Mouse (Mus musculus) hindbrain, embryonic 10.5 days (tissue): ENCODE results near the gene Gm12216. TPM values are rescaled to one million over a fixed set of nuclear protein-coding genes. Genes with fewer than 3 reads are reported as not detected.
A peak's percentile ranks its signal among the peaks of the same experiment; 100 is the strongest.

Experiments used
- DNase-seq: peaks from one replicate; pipeline ENCODE4 v3.0.0-alpha.2; 2017; ENCODE audit warnings: low spot score
- H3K27ac ChIP-seq: fragments of 300-500 bp; sonication (generic); 2 replicates; pipeline ENCODE4 v1.5.1; 2016; ENCODE audit warnings: mild to moderate bottlenecking, moderate library complexity
- H3K27me3 ChIP-seq: fragments of 300-500 bp; sonication (generic); 2 replicates; pipeline ENCODE4 v1.6.1; 2016; ENCODE audit warnings: mild to moderate bottlenecking; ENCODE audit not compliant: poor library complexity, insufficient read depth, severe bottlenecking
- H3K36me3 ChIP-seq: fragments of 300-500 bp; sonication (generic); 2 replicates; pipeline ENCODE4 v1.6.1; 2016; ENCODE audit warnings: mild to moderate bottlenecking, moderate library complexity
- H3K4me1 ChIP-seq: fragments of 300-500 bp; sonication (generic); replicated peaks from 2 replicates; pipeline ENCODE4 v1.6.1; 2016; ENCODE audit warnings: mild to moderate bottlenecking
- H3K4me3 ChIP-seq: fragments of 300-500 bp; sonication (generic); 2 replicates; pipeline ENCODE4 v1.5.1; 2016; ENCODE audit warnings: mild to moderate bottlenecking, moderate library complexity
- H3K9me3 ChIP-seq: fragments of 300-500 bp; sonication (generic); 2 replicates; pipeline ENCODE4 v1.6.1; 2016; ENCODE audit warnings: mild to moderate bottlenecking, moderate library complexity
- WGBS: fragments of 180-500 bp; shearing (Covaris S2); methylation state at CpG from one replicate; pipeline ENCODE4 v1.1.7; 2016; 5-methylcytosine and 5-hydroxymethylcytosine counted together
- polyA plus RNA-seq: library from polyadenylated mRNA; unstranded; fragments of >200 nt; fragmentation: Nextera tagmentation; extraction: Ambion mirVana; gene quantifications from 2 replicates; pipeline ENCODE4 v1.2.1, GENCODE M21; 2016

Gene Gm12216
- polyA plus RNA-seq, 1 experiment from 2014 or later: 0.21 TPM

DNA sequence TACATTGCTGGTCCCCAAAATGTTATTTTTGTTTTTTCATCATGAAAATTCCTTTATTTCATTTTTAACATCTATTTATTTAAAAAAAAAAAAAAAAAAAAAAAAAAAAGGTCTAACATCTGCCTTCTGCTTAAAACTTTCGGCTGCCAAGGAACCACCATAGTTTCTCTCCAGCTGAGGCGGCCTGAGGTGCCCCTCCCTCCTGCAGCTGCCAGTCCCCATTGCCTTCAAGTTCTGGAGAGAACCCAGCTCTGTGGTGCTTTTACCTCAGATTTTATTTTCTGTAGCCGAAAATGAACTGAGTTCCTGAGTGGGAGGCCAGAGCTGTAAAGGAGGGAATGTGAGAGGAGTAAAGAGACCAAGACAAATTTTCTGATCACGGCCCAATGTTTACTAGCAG, 109.8 kb downstream of the Gm12216 start:
- no peak overlapping the region for H3K27ac ChIP-seq
- no peaks in the 10 kb centered on the region for H3K4me1 ChIP-seq
- no peaks in the 10 kb centered on the region for H3K36me3 ChIP-seq
- WGBS: 67% methylated on average over 4 of the region's 4 CpGs
- no peaks in the 10 kb centered on the region for H3K9me3 ChIP-seq
- H3K27me3 ChIP-seq: no peaks in the 10 kb centered on the region
- DNase-seq: no peak
- no peak overlapping the region for H3K4me3 ChIP-seq

DNA sequence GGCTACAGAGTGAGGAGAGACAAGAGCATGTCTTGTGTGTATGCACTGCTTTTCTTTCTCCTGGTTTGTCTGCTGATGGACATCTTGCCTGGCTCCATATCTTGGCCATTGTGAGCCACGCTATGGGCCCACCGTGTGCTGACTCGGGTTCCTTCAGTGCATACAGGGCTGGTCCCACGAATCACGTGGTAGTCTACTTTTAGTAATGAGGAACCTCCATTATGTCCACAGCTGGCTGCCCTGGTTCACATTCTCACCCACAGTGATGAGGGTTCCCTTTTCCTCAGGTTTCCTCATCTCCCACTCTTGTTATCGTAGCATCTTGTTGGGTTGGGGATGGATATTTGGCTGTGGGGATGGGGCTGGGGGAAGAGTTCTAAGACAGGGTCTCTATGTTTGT, 110.4 kb downstream of the Gm12216 start:
- no peak for DNase-seq
- Histone ChIP-seq H3K9me3 (no peaks in the 10 kb centered on the region), H3K4me3 (no peak overlapping the region), H3K27ac (no peak overlapping the region), H3K36me3 (no peaks in the 10 kb centered on the region), H3K4me1 (no peaks in the 10 kb centered on the region; the same call in 1 of the 2 replicates), H3K27me3 (no peaks in the 10 kb centered on the region)
- 93% methylated on average over 6 of the region's 6 CpGs for WGBS

- Histone ChIP-seq H3K9me3 (no peaks in the 10 kb centered on the region), H3K36me3 (no peaks in the 10 kb centered on the region), H3K27me3 (no peaks in the 10 kb centered on the region), H3K4me1 (no peaks in the 10 kb centered on the region; the same call in 1 of the 2 replicates), H3K27ac (no peak overlapping the region), H3K4me3 (no peak overlapping the region)
- DNase-seq: no peak
- 92% methylated on average over 9 of the region's 9 CpGs for WGBS
Observed at GRCm38 (mm10) chr11:53747985-53748384, 111.1 kb downstream of the Gm12216 start.

DNA sequence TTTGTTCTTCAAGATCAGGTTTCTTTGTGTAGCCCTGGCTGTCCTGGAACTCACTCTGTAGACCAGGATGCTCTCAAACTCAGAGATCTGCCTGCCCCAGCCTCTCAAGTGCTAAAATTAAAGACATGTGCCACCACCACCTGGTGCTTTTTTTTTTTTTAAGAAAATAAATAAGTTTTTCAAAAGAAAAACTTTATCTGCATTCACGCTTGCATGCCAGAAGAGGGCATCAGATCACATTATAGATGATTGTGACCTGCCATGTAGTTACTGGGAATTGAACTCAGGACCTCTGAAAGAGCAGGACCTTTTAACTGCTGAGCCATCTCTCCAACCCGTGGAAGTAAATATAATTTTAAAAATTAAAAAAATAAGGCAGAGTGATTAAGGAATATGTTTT, 113.8 kb downstream of the Gm12216 start:
- Histone ChIP-seq H3K36me3 (no peaks in the 10 kb centered on the region), H3K27me3 (no peaks in the 10 kb centered on the region), H3K4me1 (peaks cover 6% of the 10 kb centered on the region; the same call in 1 of the 2 replicates), H3K9me3 (no peaks in the 10 kb centered on the region), H3K27ac (no peak overlapping the region), H3K4me3 (no peak overlapping the region)
- no peak for DNase-seq
- WGBS: 86% methylated on average over 2 of the region's 2 CpGs

DNA sequence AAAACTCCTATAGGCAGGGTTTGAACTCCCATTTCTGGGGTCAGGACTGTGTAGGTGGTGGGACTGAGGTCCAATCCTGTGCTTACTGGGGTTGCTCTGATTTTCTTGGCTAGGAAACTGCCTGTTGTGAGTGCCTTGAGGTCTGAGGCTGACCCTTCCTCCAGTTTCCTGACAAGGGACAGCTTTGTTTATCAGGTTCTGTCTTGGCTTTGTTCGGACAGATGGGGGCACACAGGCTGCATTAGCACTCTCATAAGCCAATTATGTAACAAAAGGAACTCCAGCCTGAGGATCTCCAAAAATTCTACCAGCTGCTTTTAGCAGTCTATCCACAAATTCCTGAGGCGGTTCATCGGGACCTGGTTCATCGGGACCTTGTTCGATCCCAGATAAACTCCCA, 116.7 kb downstream of the Gm12216 start:
- 22% methylated on average over 5 of the region's 5 CpGs for WGBS
- Histone ChIP-seq H3K27ac (no peak overlapping the region), H3K4me3 (no peak overlapping the region), H3K27me3 (no peaks in the 10 kb centered on the region), H3K9me3 (no peaks in the 10 kb centered on the region), H3K4me1 (peaks cover 6% of the 10 kb centered on the region; the same call in 1 of the 2 replicates), H3K36me3 (no peaks in the 10 kb centered on the region)
- DNase-seq: no peak

GRCm38 (mm10) chr11:53737573-53737946, 121.5 kb downstream of the Gm12216 start:
- no peaks in the 10 kb centered on the region for H3K36me3 ChIP-seq
- no peak overlapping the region for H3K27ac ChIP-seq
- no peak overlapping the region for H3K4me3 ChIP-seq
- H3K9me3 ChIP-seq: no peaks in the 10 kb centered on the region
- peaks cover 5% of the 10 kb centered on the region; the same call in 1 of the 2 replicates for H3K4me1 ChIP-seq
- DNase-seq: peak; percentile 42
- WGBS: 50% methylated on average over 6 of the region's 6 CpGs
- no peaks in the 10 kb centered on the region for H3K27me3 ChIP-seq

GRCm38 (mm10) chr11:53736771-53737572, 122.1 kb downstream of the Gm12216 start:
- H3K9me3 ChIP-seq: no peaks in the 10 kb centered on the region
- H3K27ac ChIP-seq: no peak overlapping the region
- WGBS: 48% methylated on average over 14 of the region's 14 CpGs
- no peak overlapping the region for H3K4me3 ChIP-seq
- peak; percentile 77 for DNase-seq
- no peaks in the 10 kb centered on the region for H3K36me3 ChIP-seq
- no peaks in the 10 kb centered on the region for H3K4me1 ChIP-seq
- H3K27me3 ChIP-seq: no peaks in the 10 kb centered on the region

GRCm38 (mm10) chr11:53735682-53736245, 123.3 kb downstream of the Gm12216 start:
- DNase-seq: peak; percentile 77
- no peaks in the 10 kb centered on the region for H3K27me3 ChIP-seq
- H3K9me3 ChIP-seq: no peaks in the 10 kb centered on the region
- no peak overlapping the region for H3K27ac ChIP-seq
- peak overlapping the region; percentile 34 for H3K4me3 ChIP-seq
- H3K36me3 ChIP-seq: no peaks in the 10 kb centered on the region
- 27% methylated on average over 17 of the region's 17 CpGs for whole genome bisulfite sequencing
- no peaks in the 10 kb centered on the region for H3K4me1 ChIP-seq

DNA sequence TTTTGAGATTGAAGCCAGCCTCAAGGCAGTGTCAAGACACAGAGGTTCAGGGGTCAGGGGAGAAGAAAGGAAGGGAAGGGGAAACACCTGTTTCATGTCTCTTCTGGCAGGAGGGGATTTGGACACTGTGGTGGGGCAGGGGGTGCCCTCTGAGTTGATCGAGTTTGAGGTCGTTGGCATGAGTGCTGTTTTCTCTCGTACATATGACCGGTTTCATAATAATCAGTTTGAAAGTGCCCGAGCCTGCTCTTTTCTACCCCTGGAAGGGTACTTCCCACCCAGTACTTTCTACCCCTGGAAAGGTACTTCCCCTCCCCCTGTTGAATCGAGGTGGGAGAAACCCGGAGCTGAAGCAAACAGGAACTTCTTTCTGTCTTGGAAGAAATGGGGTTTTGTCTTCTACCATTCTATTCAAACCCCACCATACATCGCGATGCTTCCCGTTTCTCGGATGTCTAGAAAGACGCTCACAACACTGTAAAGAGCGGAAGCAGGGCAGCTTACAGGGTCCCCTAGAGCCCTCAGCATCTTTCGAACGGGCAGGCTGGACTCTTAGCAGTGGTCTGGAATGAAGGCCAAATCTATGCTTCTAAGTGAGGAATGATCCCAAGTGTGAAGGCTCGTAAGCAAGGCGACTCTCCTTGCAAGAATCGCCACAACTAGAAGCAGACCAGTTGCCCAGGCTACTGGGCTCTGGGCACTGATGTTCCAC, 123.9 kb downstream of the Gm12216 start:
- Histone ChIP-seq H3K27ac (no peak overlapping the region), H3K27me3 (no peaks in the 10 kb centered on the region), H3K9me3 (no peaks in the 10 kb centered on the region), H3K4me1 (no peaks in the 10 kb centered on the region), H3K4me3 (no peak overlapping the region), H3K36me3 (no peaks in the 10 kb centered on the region)
- 72% methylated on average over 18 of the region's 18 CpGs for WGBS
- DNase-seq: no peak

DNA sequence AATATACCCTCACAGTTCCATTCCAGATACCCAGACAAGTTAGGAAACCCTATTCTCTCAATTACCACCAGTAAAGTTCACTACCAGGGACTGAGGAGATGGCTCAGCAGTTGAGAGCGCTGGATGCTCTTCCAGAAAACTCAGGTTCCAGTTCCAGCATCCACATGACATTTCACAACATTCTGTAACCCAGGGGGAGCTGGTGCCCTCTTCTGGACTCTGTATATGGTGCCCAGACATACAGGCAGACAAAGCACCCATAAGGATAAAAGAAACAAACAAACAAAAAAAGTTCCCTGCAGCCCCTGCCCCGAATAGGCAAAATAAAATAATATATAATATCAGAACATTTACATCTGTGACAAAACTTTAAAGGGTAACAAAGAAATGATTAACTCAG, 124.6 kb downstream of the Gm12216 start:
- DNase-seq: no peak

DNA sequence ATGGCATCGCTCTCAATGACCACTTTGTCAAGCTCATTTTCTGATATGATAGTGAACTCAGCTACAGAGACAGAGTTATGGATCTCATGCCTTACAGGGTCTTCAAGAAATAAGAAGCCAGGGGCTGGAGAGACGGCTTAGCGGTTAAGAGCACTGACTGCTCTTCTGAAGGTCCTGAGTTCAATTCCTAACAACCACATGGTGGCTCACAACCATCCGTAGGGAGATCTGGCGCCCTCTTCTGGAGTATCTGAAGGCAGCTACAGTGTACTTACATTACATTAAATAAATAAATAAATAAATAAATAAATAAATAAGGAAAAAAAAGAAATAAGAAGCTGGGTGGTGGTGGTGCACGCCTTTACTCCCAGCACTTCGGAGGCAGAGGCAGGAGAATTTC, 125.2 kb downstream of the Gm12216 start:
- H3K36me3 ChIP-seq: no peaks in the 10 kb centered on the region
- H3K27ac ChIP-seq: no peak overlapping the region
- no peaks in the 10 kb centered on the region for H3K27me3 ChIP-seq
- H3K9me3 ChIP-seq: no peaks in the 10 kb centered on the region
- 85% methylated on average over 7 of the region's 7 CpGs for WGBS
- DNase-seq: no peak
- H3K4me3 ChIP-seq: no peak overlapping the region
- H3K4me1 ChIP-seq: no peaks in the 10 kb centered on the region

More for the DNA sequence above, 124.6 kb downstream of the Gm12216 start:
- Histone ChIP-seq H3K27ac (no peak overlapping the region), H3K4me1 (no peaks in the 10 kb centered on the region), H3K4me3 (no peak overlapping the region), H3K36me3 (no peaks in the 10 kb centered on the region), H3K9me3 (no peaks in the 10 kb centered on the region), H3K27me3 (no peaks in the 10 kb centered on the region)
- 83% methylated on average over 2 of the region's 2 CpGs for WGBS
